Mouse (Mus musculus) erythroblast, embryonic 14.5 days (primary cell): Measurements from ENCODE around the gene Snx10.

Experiments used
- GATA1 ChIP-seq: IDR thresholded peaks from 2 replicates; pipeline ENCODE4 v1.6.1; 2012; ENCODE audit warnings: low read length, inconsistent platforms, mixed read lengths
- TAL1 ChIP-seq: IDR thresholded peaks from 3 replicates; pipeline ENCODE4 v1.6.1; 2012; ENCODE audit warnings: low read length, inconsistent platforms, mixed read lengths

DNA sequence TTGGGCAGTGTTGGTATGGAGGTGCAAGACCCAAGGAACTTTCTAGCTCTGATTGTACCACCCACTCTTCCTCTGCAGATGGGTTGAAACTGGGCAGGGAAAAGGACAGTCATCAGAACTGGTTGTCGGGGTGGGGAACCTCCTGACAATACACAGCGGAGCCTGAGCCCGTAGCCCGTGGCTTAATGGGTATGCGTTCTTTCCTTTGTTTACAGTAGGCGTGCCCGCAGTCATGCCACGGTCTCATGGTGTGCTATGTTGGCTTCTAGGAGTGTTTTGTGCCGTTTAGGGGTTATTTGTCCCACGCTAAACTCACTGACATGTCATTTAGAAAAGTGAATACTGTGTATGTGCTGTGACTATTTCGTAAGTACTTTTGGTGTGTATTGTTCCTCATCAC is 90.0 kb downstream of the Snx10 start:
- TF ChIP-seq GATA1 (no peak), TAL1 (no peak)
